Mouse (Mus musculus): ENCODE data around the gene Ube2d1.

GRCm38 (mm10) chr10:71327386-71327785, 42.3 kb upstream of the Ube2d1 start:
- TF ChIP-seq POLR2A (IDR thresholded peaks at IDR 0.05; ENCODE audit: extremely low read depth, insufficient read depth, low read length) (no peak), CTCF (IDR thresholded peaks at IDR 0.05; ENCODE audit: extremely low read depth, insufficient read depth, low read length) (no peak)
